8 mouse cellular contexts compared by ENCODE assay signal in the genomic region with DNA sequence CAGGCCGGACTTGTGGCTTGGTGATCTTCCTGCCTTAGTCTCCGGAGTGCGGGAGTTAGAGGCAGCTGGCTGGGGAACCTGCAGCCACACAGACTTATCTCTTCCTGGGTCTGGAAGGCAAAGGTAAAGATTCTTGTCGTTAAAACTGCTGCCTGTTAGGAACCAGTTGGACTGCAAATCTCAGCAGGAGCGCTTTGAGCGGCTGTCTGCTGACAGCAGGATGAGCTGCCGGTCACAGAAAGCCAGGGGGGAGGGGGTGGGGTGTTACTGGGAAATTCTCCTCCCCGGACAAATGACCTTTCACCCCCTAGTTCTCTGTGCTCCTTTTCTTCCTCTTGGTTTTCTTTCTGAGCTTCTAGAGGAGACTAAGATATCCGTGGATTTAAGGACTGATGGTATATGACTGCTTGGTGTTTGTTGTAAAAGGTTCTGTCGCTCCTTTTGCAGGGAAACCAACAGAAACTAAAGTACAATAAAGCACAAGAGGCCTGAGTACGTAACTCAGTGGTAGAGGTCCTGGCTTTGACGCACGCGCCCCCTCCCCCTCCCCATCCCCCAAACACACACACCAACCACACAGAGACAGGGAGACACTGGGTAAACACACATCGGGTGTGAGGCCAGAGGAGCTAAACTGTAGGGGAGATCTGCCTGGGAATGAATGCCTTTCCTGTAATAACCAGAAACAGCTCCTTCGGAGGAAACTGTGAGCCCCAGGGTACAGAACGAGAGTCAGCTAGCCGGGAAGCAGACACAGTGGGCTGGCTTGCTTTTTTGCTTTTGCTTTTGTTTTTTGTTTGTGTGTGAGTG. TPM values are rescaled to one million over a fixed set of nuclear protein-coding genes. Genes with fewer than 3 reads are reported as not detected.
DNase-seq lines count a peak whose midpoint lies in the region; ATAC-seq lines count a peak whose summit lies in the region.

No protein-coding gene starts in this region.

- DNase-seq in heart, adult 11 months = peak; percentile 89
- no peak for DNase-seq in heart, postnatal 25 days (ENCODE audit: low spot score)
- DNase-seq in heart, postnatal 4 days = peak; percentile 23
- peak; percentile 62 for DNase-seq in limb, embryonic 10.5 days (ENCODE audit: low spot score)
- DNase-seq in midbrain, embryonic 11.5 days (ENCODE audit: low spot score, missing footprints) = peak; percentile 94
- peak; percentile 38 to 45 for DNase-seq in urinary bladder, postnatal 36 days (ENCODE audit: low spot score in 2 of 2)
- DNase-seq in gastrocnemius, postnatal 10 days = no peak

- H3K4me1 ChIP-seq in embryonic facial prominence, embryonic 12.5 days = peaks cover 20% of the 10 kb centered on the region
- peaks cover 19% of the 10 kb centered on the region for H3K4me1 ChIP-seq in limb, embryonic 10.5 days
- peaks cover 11% of the 10 kb centered on the region for H3K4me1 ChIP-seq in midbrain, embryonic 11.5 days (ENCODE audit: control insufficient read depth, insufficient read depth, low read length)

- intact Hi-C loops in heart, postnatal 25 days (cut with DNase I) = loop anchor here (5.0 kb wide), 2 partner anchors 104 to 164 kb away; no protein-coding TSS in a partner anchor

- peak overlapping the region; percentile 46 for H3K4me2 ChIP-seq in embryonic facial prominence, embryonic 12.5 days (replicated peaks)
- H3K4me2 ChIP-seq in midbrain, embryonic 11.5 days = peak overlapping the region; percentile 45

- 0 out of 2 replicates have a peak overlapping the region, but pooled peaks have one; percentile 30 for H3K9ac ChIP-seq in embryonic facial prominence, embryonic 12.5 days
- H3K9ac ChIP-seq in midbrain, embryonic 11.5 days (ENCODE audit: low read length) = peak overlapping the region; percentile 42

- 0 out of 2 replicates have a peak, but pooled peaks have one; percentile 39 for ATAC-seq in embryonic facial prominence, embryonic 12.5 days (ENCODE audit: insufficient number of reproducible peaks, insufficient read depth, low FRiP score, low TSS enrichment)
- ATAC-seq in midbrain, embryonic 11.5 days (ENCODE audit: low FRiP score) = peak; percentile 82

- H3K27me3 ChIP-seq in embryonic facial prominence, embryonic 12.5 days = no peaks in the 10 kb centered on the region
- no peaks in the 10 kb centered on the region for H3K27me3 ChIP-seq in limb, embryonic 10.5 days (ENCODE audit: low read depth, poor library complexity, severe bottlenecking)
- no peaks in the 10 kb centered on the region for H3K27me3 ChIP-seq in midbrain, embryonic 11.5 days (ENCODE audit: control insufficient read depth, insufficient read depth, low read length)

- 2% methylated on average over 18 of the region's 18 CpGs for whole genome bisulfite sequencing in embryonic facial prominence, embryonic 12.5 days
- 2% methylated on average over 18 of the region's 18 CpGs for WGBS in limb, embryonic 10.5 days
- WGBS in midbrain, embryonic 11.5 days = 2% methylated on average over 18 of the region's 18 CpGs

- peak overlapping the region; percentile 16 for H3K4me3 ChIP-seq in embryonic facial prominence, embryonic 12.5 days
- peak overlapping the region; percentile 36 for H3K4me3 ChIP-seq in limb, embryonic 10.5 days
- no peak overlapping the region; the same call in 1 of the 2 replicates for H3K4me3 ChIP-seq in midbrain, embryonic 11.5 days (ENCODE audit: low read depth, low read length)

- H3K9me3 ChIP-seq in embryonic facial prominence, embryonic 12.5 days = no peaks in the 10 kb centered on the region
- H3K9me3 ChIP-seq in limb, embryonic 10.5 days (replicated peaks) = no peaks in the 10 kb centered on the region
- no peaks in the 10 kb centered on the region for H3K9me3 ChIP-seq in midbrain, embryonic 11.5 days (ENCODE audit: control insufficient read depth, low read length)

- no peaks in the 10 kb centered on the region for H3K36me3 ChIP-seq in embryonic facial prominence, embryonic 12.5 days
- H3K36me3 ChIP-seq in limb, embryonic 10.5 days = no peaks in the 10 kb centered on the region
- H3K36me3 ChIP-seq in midbrain, embryonic 11.5 days (ENCODE audit: control insufficient read depth, insufficient read depth, low read length) = no peaks in the 10 kb centered on the region

- peak overlapping the region; percentile 73 for H3K27ac ChIP-seq in embryonic facial prominence, embryonic 12.5 days
- peak overlapping the region; percentile 81 for H3K27ac ChIP-seq in limb, embryonic 10.5 days
- H3K27ac ChIP-seq in midbrain, embryonic 11.5 days (ENCODE audit: low read depth, low read length) = peak overlapping the region; percentile 35; the same call in 1 of the 2 replicates

RNA-seq across cellular contexts. Expression of gene Mrps33, which starts 29.7 kb away (rescaled TPM):
- total RNA-seq in heart, postnatal 25 days (2021) = 100 to 1,000 TPM; 105 to 108 TPM
- polyA plus RNA-seq in embryonic facial prominence, embryonic 12.5 days (2016; fragmentation: Nextera tagmentation; extraction: Ambion mirVana) = 215 and 223 TPM in 2 replicates
- total RNA-seq in heart, postnatal 4 days (2021) = 10 to 100 TPM; 81.4 to 95.1 TPM
- 186 and 192 TPM in 2 replicates for polyA plus RNA-seq in limb, embryonic 10.5 days (2016; fragmentation: Nextera tagmentation; extraction: Ambion mirVana)
- 252 and 253 TPM in 2 replicates for polyA plus RNA-seq in midbrain, embryonic 11.5 days (2014; fragmentation: Nextera tagmentation; extraction: Ambion mirVana)
- total RNA-seq in gastrocnemius, postnatal 10 days (2021) = 10 to 100 TPM; 57.4 to 61.1 TPM

RNA-seq across cellular contexts. Expression of gene Braf, which starts 55.8 kb away (rescaled TPM):
- total RNA-seq in heart, postnatal 25 days (2021) = 10 to 100 TPM; 13.2 to 20.8 TPM
- 18.6 and 18.9 TPM in 2 replicates for polyA plus RNA-seq in embryonic facial prominence, embryonic 12.5 days (2016; fragmentation: Nextera tagmentation; extraction: Ambion mirVana)
- total RNA-seq in heart, postnatal 4 days (2021) = 10 to 100 TPM; 22.3 to 23.0 TPM
- 16.0 and 19.9 TPM in 2 replicates for polyA plus RNA-seq in limb, embryonic 10.5 days (2016; fragmentation: Nextera tagmentation; extraction: Ambion mirVana)
- polyA plus RNA-seq in midbrain, embryonic 11.5 days (2014; fragmentation: Nextera tagmentation; extraction: Ambion mirVana) = 20.4 and 22.7 TPM in 2 replicates
- 10 to 100 TPM; 10.2 to 14.1 TPM for total RNA-seq in gastrocnemius, postnatal 10 days (2021)

Comparison
In these comparisons a context has a peak if more than half of its experiments do, and no peak if none do; other contexts are left out.
1. DNase-seq: peak in heart, adult 11 months (single experiment), heart, postnatal 4 days (single experiment), limb, embryonic 10.5 days (single experiment), midbrain, embryonic 11.5 days (single experiment) and urinary bladder, postnatal 36 days (2 of 2); none in heart, postnatal 25 days (single experiment) and gastrocnemius, postnatal 10 days (single experiment).
2. Peak in every context shown above with its lines, with median percentiles within 50 percentile points of each other: H3K27ac ChIP-seq.